Mouse (Mus musculus) erythroblast, embryonic 14.5 days (primary cell): Measurements from ENCODE around the gene Rps6ka5. TPM values are rescaled to one million over a fixed set of nuclear protein-coding genes. Genes with fewer than 3 reads are reported as not detected.
A peak's percentile ranks its signal among the peaks of the same experiment; 100 is the strongest.

Experiments
- H3K27me3 ChIP-seq: 2 replicates; pipeline ENCODE4 v1.6.1; 2012; ENCODE audit warnings: inconsistent platforms; ENCODE audit not compliant: control insufficient read depth
- H3K36me3 ChIP-seq: 2 replicates; pipeline ENCODE4 v1.6.1; 2012; ENCODE audit warnings: mild to moderate bottlenecking, inconsistent platforms; ENCODE audit not compliant: control insufficient read depth
- H3K4me1 ChIP-seq: 2 replicates; pipeline ENCODE4 v1.6.1; 2012; ENCODE audit warnings: inconsistent platforms; ENCODE audit not compliant: control insufficient read depth
- H3K4me3 ChIP-seq: replicated peaks from 2 replicates; pipeline ENCODE3; 2012; ENCODE audit warnings: moderate library complexity, mild to moderate bottlenecking, inconsistent platforms
- H3K9me3 ChIP-seq: 2 replicates; pipeline ENCODE4 v1.6.1; 2012; ENCODE audit warnings: low read length, inconsistent platforms, mixed read lengths; ENCODE audit not compliant: control insufficient read depth
- GATA1 ChIP-seq: IDR thresholded peaks from 2 replicates; pipeline ENCODE4 v1.6.1; 2012; ENCODE audit warnings: low read length, inconsistent platforms, mixed read lengths
- TAL1 ChIP-seq: IDR thresholded peaks from 3 replicates; pipeline ENCODE4 v1.6.1; 2012; ENCODE audit warnings: low read length, inconsistent platforms, mixed read lengths
- polyA plus RNA-seq: library from polyadenylated mRNA; stranded (reverse); fragments of >175 nt; gene quantifications from 2 replicates; pipeline ENCODE4 v1.2.3, GENCODE M21; 2012

Gene Rps6ka5
- polyA plus RNA-seq, 1 experiment = 0.15 TPM

DNA sequence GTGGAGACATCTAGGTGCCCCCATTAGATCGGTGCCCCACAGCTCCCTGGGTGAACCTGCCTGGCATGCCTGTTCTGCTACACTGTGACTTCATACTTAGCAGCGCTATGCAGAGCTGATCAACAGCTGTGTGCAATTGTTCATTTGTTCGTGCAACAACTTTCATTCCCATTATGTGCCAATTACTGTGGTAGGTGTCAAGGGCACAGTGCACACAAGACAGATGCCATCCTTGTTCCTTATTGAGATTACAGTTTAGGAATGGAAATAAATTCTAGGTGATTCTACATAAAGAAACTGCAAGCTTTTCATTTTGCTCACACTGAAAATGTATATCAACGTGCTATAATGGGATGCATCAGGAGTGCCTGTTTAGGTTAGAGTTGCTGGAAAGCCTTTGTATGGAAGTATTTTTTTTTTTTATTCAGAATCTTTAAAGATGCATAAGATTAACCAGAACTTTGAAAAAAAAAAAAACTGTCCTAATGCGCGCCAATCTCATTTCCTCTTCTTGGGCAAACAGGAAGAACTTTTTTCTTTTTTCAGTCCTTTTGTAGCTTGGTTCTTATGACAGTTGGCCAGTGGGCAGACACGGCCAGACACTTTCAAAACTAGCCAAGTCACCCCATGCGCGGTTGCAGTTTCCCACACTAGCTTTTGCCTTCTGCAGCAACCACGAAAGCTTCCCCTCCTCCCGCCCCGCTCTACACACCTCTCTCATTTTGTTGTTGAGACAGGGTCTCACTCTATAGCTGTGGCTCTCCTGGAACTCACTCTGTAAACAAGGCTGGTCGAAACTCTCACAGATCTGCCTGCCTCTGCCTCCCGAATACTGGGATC is 2.1 kb upstream of the Rps6ka5 start:
- Histone ChIP-seq H3K36me3 (no peaks in the 10 kb centered on the region), H3K4me3 (peak overlapping the region; percentile 26), H3K27me3 (no peaks in the 10 kb centered on the region; the same call in 1 of the 2 replicates), H3K9me3 (no peaks in the 10 kb centered on the region), H3K4me1 (peaks cover 24% of the 10 kb centered on the region)
- TF ChIP-seq TAL1 (no peak), GATA1 (no peak)

DNA sequence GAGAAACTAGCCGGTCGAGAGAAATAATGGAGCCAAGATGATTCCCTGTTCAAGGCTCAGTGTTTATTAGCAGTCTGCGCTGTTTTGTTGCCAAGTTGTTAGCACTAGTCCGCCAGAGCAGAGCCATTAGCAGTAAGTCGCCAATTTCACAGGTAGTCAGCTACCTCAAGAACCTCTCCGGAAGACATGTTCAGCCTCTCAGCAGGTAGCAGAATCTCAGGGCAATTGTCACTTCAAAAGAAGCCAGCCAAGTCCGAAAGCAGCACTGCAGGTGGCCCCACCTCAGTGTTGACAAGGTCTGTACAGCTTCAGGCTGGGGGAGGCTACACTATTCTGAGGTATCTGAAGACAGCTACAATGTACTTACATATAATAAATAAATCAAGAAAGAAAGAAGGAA is 1.1 kb upstream of the Rps6ka5 start:
- H3K36me3 ChIP-seq = no peaks in the 10 kb centered on the region
- no peaks in the 10 kb centered on the region for H3K9me3 ChIP-seq
- peaks cover 34% of the 10 kb centered on the region for H3K4me1 ChIP-seq
- H3K27me3 ChIP-seq = no peaks in the 10 kb centered on the region; the same call in 1 of the 2 replicates
- H3K4me3 ChIP-seq = no peak overlapping the region
- TF ChIP-seq TAL1 = no peak
- no peak for TF ChIP-seq GATA1

DNA sequence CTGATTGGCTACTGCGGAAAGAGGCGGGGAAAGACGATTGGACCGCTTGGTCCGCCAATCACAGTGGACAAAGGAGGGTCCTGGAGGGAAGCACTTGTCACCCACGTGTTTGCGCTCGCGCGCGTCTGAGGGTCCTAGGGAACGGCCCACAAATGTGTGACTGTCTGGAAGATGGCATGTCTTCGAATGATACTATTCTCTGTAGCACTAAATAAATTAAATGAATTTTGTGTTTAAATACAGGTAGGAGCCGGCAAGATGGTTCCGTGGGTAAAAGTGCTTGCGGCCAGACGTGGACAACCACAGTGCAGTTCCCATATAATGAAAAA is 1.4 kb downstream of the Rps6ka5 start:
- no peak for TF ChIP-seq TAL1
- TF ChIP-seq GATA1 = no peak
- H3K4me3 ChIP-seq = peak overlapping the region; percentile 83
- no peaks in the 10 kb centered on the region for H3K9me3 ChIP-seq
- no peaks in the 10 kb centered on the region for H3K36me3 ChIP-seq
- H3K27me3 ChIP-seq = no peaks in the 10 kb centered on the region; the same call in 1 of the 2 replicates
- H3K4me1 ChIP-seq = peaks cover 41% of the 10 kb centered on the region

DNA sequence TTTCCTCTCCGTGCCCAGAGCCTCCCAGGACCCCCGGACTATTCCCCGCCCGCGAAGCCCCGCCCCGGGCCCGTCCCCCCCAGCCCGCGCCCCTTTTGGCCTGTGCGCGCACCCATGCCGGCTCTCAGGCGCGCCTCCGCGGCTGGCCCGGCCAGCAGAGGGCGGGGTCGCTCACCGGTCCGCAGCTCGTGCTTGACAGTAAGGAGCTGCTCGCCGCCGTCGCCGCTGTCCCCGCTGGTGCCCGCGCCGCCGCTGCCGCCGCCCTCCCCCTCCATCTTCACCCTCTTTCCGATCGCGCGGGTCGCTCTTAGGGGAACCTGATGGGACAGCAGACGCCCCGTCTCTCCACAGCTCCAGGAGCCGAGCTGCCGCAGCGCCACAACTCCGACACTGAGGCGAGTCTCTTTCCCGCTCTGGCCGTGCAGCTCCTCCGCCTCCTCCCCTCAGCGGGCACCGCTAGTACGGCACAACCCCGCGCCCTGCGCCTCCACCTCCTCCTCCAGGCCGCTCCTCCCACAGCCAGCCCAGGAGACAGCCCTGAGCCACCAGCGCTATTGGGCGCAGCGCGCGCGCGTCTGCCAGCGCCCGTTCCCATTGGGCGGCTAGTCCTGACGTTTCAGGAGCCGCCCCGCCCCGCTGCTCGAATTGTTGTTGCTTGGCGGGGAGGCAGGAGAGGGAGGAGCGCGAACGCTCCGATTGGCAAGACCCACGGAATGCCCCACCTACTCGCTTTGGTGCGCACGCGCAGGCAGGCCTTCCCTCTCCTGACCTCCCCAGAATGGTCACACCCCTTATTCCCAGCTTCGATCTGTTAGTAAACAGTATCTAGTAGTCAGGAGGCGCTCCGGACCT is 2.0 kb downstream of the Rps6ka5 start:
- Histone ChIP-seq H3K4me1 (peaks cover 41% of the 10 kb centered on the region), H3K27me3 (no peaks in the 10 kb centered on the region; the same call in 1 of the 2 replicates), H3K36me3 (no peaks in the 10 kb centered on the region), H3K9me3 (no peaks in the 10 kb centered on the region), H3K4me3 (peak overlapping the region; percentile 83)
- TF ChIP-seq GATA1 (no peak), TAL1 (no peak)

DNA sequence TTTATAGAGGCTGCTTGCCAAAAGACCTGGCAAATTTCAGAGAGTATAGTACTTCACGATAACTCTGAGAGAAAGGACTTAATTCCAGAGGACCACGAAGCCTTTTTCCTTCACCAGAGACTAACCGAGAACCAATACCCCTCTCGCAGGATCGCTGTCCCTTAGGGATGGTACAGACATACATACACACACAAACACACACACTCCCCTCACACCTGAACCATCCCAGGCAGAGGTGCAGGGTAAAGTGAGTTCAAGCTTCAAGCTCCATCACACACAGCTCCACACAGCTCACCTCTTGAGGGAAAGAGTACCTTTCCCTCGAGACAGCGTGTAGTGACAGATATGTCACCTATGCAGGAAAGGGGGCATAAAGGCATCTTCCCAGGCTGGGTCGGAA is 2.6 kb downstream of the Rps6ka5 start:
- no peaks in the 10 kb centered on the region; the same call in 1 of the 2 replicates for H3K27me3 ChIP-seq
- no peaks in the 10 kb centered on the region for H3K9me3 ChIP-seq
- peak overlapping the region; percentile 83 for H3K4me3 ChIP-seq
- TF ChIP-seq GATA1 (no peak), TAL1 (no peak)
- peaks cover 39% of the 10 kb centered on the region for H3K4me1 ChIP-seq
- no peaks in the 10 kb centered on the region for H3K36me3 ChIP-seq

DNA sequence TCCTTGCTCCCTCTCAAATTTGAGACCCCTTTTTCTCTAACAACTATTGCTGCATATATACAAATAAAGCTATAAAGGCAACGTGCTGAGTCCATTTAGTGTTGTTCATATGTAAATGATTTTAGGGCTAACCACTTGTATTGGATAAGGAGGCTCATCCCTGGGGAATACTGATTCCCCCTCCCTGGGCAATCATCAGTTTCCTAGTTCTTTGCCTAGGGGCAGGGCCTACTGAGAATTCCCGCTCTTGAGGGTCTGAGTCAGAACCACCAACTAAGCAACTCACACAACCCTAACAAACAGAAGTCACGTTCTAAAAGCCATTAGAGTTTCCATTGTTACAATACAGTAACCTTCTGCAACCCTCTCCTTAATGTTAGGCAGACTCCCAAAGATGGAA is 6.0 kb downstream of the Rps6ka5 start:
- Histone ChIP-seq H3K36me3 (no peaks in the 10 kb centered on the region), H3K4me1 (peaks cover 33% of the 10 kb centered on the region), H3K9me3 (no peaks in the 10 kb centered on the region), H3K27me3 (no peaks in the 10 kb centered on the region), H3K4me3 (no peak overlapping the region)
- no peak for TF ChIP-seq GATA1
- TF ChIP-seq TAL1 = no peak

DNA sequence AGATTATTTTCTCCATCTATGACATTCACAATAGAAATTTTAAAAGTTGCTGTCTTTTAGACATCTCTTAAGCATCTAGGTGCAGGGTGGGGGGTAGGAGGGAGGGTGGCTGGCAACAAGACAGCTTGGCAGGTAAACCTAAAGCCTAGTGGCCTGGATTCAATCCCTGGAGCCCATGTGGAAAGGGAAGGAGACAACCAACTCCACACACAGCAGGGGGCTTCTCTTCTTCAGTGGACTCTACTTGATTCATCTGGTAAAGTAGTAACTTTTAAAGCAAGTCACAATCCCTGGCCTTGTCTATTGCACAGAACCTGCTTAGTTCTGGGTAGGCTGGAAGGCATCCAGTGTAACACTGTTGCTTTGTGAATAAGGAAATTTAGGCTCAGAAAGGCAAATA is 9.3 kb downstream of the Rps6ka5 start:
- no peaks in the 10 kb centered on the region for H3K9me3 ChIP-seq
- H3K27me3 ChIP-seq = no peaks in the 10 kb centered on the region
- H3K4me3 ChIP-seq = no peak overlapping the region
- TF ChIP-seq TAL1 = no peak
- no peak for TF ChIP-seq GATA1
- peaks cover 6% of the 10 kb centered on the region for H3K4me1 ChIP-seq
- no peaks in the 10 kb centered on the region for H3K36me3 ChIP-seq

DNA sequence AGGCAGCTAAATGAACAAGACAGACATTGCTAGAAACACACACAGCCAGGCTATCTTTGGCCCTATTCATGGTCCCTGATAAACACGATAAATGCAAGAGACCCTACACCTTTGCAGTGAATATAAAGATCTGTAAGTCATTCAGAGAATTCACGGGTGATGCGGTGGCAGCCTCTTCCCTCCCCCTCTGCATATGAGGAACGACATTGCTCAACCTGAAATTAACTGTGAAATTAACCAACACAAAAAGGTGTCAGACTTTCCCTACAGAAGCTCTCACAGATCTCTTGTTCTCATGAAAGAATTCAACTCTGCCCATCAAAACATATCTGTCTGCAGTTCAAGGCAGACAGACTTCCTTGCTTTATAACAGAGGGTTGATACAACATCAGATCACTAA is 9.8 kb downstream of the Rps6ka5 start:
- Histone ChIP-seq H3K4me3 (no peak overlapping the region), H3K9me3 (no peaks in the 10 kb centered on the region), H3K27me3 (no peaks in the 10 kb centered on the region), H3K4me1 (peaks cover 5% of the 10 kb centered on the region), H3K36me3 (no peaks in the 10 kb centered on the region)
- TF ChIP-seq GATA1 = no peak

DNA sequence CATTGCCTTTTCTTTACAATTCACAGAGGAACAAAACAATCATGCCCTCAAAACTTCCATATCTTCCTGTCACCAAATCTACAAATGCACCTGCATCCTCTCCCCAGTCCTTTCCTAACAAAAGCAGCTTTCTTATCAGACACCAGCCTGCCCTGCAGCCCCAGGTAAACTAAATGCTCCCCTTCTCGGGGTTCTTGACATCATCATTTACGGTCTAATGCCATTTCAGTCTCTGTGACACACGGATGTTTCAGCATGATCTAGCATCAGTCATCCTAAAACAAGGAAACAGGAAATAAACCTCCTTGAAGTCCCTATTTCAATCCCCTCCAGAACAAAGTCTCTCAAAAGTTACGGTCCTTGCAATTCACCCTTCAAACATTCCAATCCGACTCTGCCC is 15.0 kb downstream of the Rps6ka5 start:
- H3K9me3 ChIP-seq = no peaks in the 10 kb centered on the region
- H3K36me3 ChIP-seq = no peaks in the 10 kb centered on the region
- H3K4me1 ChIP-seq = peaks cover 24% of the 10 kb centered on the region
- H3K27me3 ChIP-seq = no peaks in the 10 kb centered on the region
- H3K4me3 ChIP-seq = no peak overlapping the region
- TF ChIP-seq TAL1 = no peak
- no peak for TF ChIP-seq GATA1
